Mouse (Mus musculus): ENCODE data around the gene Parp8. TPM values are rescaled to one million over a fixed set of nuclear protein-coding genes. Genes with fewer than 3 reads are reported as not detected.

The Parp8 gene
- polyA plus RNA-seq, 1 experiment from 2014 or later = 19.7 TPM

GRCm38 (mm10) chr13:116958776-116959589 lies 66.4 kb downstream of the Parp8 start:
- H3K9me3 ChIP-seq (ENCODE audit: control insufficient read depth, low read length) = no peaks in the 10 kb centered on the region
- no peak for ATAC-seq (ENCODE audit: low FRiP score, low TSS enrichment)

GRCm38 (mm10) chr13:116957577-116957976 lies 67.8 kb downstream of the Parp8 start:
- H3K9ac ChIP-seq (ENCODE audit: low read depth, low read length) = no peak overlapping the region
- no peaks in the 10 kb centered on the region for H3K9me3 ChIP-seq (ENCODE audit: control insufficient read depth, low read length)
- no peaks in the 10 kb centered on the region for H3K27me3 ChIP-seq (ENCODE audit: control insufficient read depth, insufficient read depth, low read length)
- no peak overlapping the region for H3K4me3 ChIP-seq (ENCODE audit: low read length)
- no peak for ATAC-seq (ENCODE audit: low FRiP score, low TSS enrichment)
- WGBS = 84% methylated on average over 3 of the region's 3 CpGs
- H3K4me1 ChIP-seq (ENCODE audit: control insufficient read depth, insufficient read depth, low read length) = peaks cover 8% of the 10 kb centered on the region; the same call in 1 of the 2 replicates
- H3K36me3 ChIP-seq (ENCODE audit: control insufficient read depth, insufficient read depth, low read length) = no peaks in the 10 kb centered on the region
- H3K27ac ChIP-seq (ENCODE audit: low read depth, low read length) = no peak overlapping the region
- no peak overlapping the region for H3K4me2 ChIP-seq (replicated peaks; ENCODE audit: low read depth, low read length)

More at GRCm38 (mm10) chr13:116958776-116959589, 66.4 kb downstream of the Parp8 start:
- no peaks in the 10 kb centered on the region for H3K36me3 ChIP-seq (ENCODE audit: control insufficient read depth, insufficient read depth, low read length)
- H3K4me2 ChIP-seq (replicated peaks; ENCODE audit: low read depth, low read length) = no peak overlapping the region
- H3K4me3 ChIP-seq (ENCODE audit: low read length) = no peak overlapping the region
- WGBS = 77% methylated on average over 7 of the region's 7 CpGs
- H3K27me3 ChIP-seq (ENCODE audit: control insufficient read depth, insufficient read depth, low read length) = no peaks in the 10 kb centered on the region
- peaks cover 20% of the 10 kb centered on the region for H3K4me1 ChIP-seq (ENCODE audit: control insufficient read depth, insufficient read depth, low read length)
- no peak overlapping the region for H3K9ac ChIP-seq (ENCODE audit: low read depth, low read length)
- H3K27ac ChIP-seq (ENCODE audit: low read depth, low read length) = no peak overlapping the region

GRCm38 (mm10) chr13:116951336-116951735 lies 74.0 kb downstream of the Parp8 start:
- Histone ChIP-seq H3K27me3 (ENCODE audit: control insufficient read depth, insufficient read depth, low read length) (no peaks in the 10 kb centered on the region), H3K27ac (ENCODE audit: low read depth, low read length) (no peak overlapping the region), H3K36me3 (ENCODE audit: control insufficient read depth, insufficient read depth, low read length) (no peaks in the 10 kb centered on the region), H3K4me2 (replicated peaks; ENCODE audit: low read depth, low read length) (no peak overlapping the region), H3K4me1 (ENCODE audit: control insufficient read depth, insufficient read depth, low read length) (peaks cover 19% of the 10 kb centered on the region), H3K9me3 (ENCODE audit: control insufficient read depth, low read length) (no peaks in the 10 kb centered on the region), H3K9ac (ENCODE audit: low read depth, low read length) (no peak overlapping the region), H3K4me3 (ENCODE audit: low read length) (no peak overlapping the region)
- 96% methylated on average over 3 of the region's 3 CpGs for WGBS
- no peak for ATAC-seq (ENCODE audit: low FRiP score, low TSS enrichment)

- Histone ChIP-seq H3K4me3 (ENCODE audit: low read length) (no peak overlapping the region), H3K9me3 (ENCODE audit: control insufficient read depth, low read length) (no peaks in the 10 kb centered on the region), H3K9ac (ENCODE audit: low read depth, low read length) (no peak overlapping the region), H3K4me2 (replicated peaks; ENCODE audit: low read depth, low read length) (no peak overlapping the region), H3K27me3 (ENCODE audit: control insufficient read depth, insufficient read depth, low read length) (no peaks in the 10 kb centered on the region), H3K36me3 (ENCODE audit: control insufficient read depth, insufficient read depth, low read length) (no peaks in the 10 kb centered on the region), H3K4me1 (ENCODE audit: control insufficient read depth, insufficient read depth, low read length) (peaks cover 19% of the 10 kb centered on the region), H3K27ac (ENCODE audit: low read depth, low read length) (no peak overlapping the region)
- ATAC-seq (ENCODE audit: low FRiP score, low TSS enrichment) = peak; percentile 18; the same call in 1 of the 2 replicates
- 72% methylated on average over 4 of the region's 4 CpGs for WGBS
Observed at GRCm38 (mm10) chr13:116949527-116949926, 75.8 kb downstream of the Parp8 start.

- Histone ChIP-seq H3K27me3 (ENCODE audit: control insufficient read depth, insufficient read depth, low read length) (no peaks in the 10 kb centered on the region), H3K9ac (ENCODE audit: low read depth, low read length) (no peak overlapping the region), H3K27ac (ENCODE audit: low read depth, low read length) (no peak overlapping the region; the same call in 1 of the 2 replicates), H3K4me3 (ENCODE audit: low read length) (no peak overlapping the region), H3K9me3 (ENCODE audit: control insufficient read depth, low read length) (no peaks in the 10 kb centered on the region), H3K36me3 (ENCODE audit: control insufficient read depth, insufficient read depth, low read length) (no peaks in the 10 kb centered on the region), H3K4me2 (replicated peaks; ENCODE audit: low read depth, low read length) (no peak overlapping the region), H3K4me1 (ENCODE audit: control insufficient read depth, insufficient read depth, low read length) (peaks cover 19% of the 10 kb centered on the region)
- 86% methylated on average over 6 of the region's 6 CpGs for WGBS
- ATAC-seq (ENCODE audit: low FRiP score, low TSS enrichment) = no peak
Observed at GRCm38 (mm10) chr13:116949056-116949455, 76.3 kb downstream of the Parp8 start.

- Histone ChIP-seq H3K27me3 (ENCODE audit: control insufficient read depth, insufficient read depth, low read length) (no peaks in the 10 kb centered on the region), H3K4me1 (ENCODE audit: control insufficient read depth, insufficient read depth, low read length) (peaks cover 19% of the 10 kb centered on the region), H3K36me3 (ENCODE audit: control insufficient read depth, insufficient read depth, low read length) (no peaks in the 10 kb centered on the region), H3K4me3 (ENCODE audit: low read length) (no peak overlapping the region), H3K4me2 (replicated peaks; ENCODE audit: low read depth, low read length) (no peak overlapping the region), H3K9ac (ENCODE audit: low read depth, low read length) (no peak overlapping the region), H3K9me3 (ENCODE audit: control insufficient read depth, low read length) (no peaks in the 10 kb centered on the region), H3K27ac (ENCODE audit: low read depth, low read length) (peak overlapping the region; percentile 75)
- ATAC-seq (ENCODE audit: low FRiP score, low TSS enrichment) = no peak
- WGBS = 56% methylated on average over 5 of the region's 5 CpGs
Observed at GRCm38 (mm10) chr13:116948299-116948659, 77.1 kb downstream of the Parp8 start.

GRCm38 (mm10) chr13:116947611-116948298 lies 77.6 kb downstream of the Parp8 start:
- Histone ChIP-seq H3K9me3 (ENCODE audit: control insufficient read depth, low read length) (no peaks in the 10 kb centered on the region), H3K27ac (ENCODE audit: low read depth, low read length) (peak overlapping the region; percentile 75), H3K4me3 (ENCODE audit: low read length) (no peak overlapping the region), H3K4me2 (replicated peaks; ENCODE audit: low read depth, low read length) (no peak overlapping the region), H3K9ac (ENCODE audit: low read depth, low read length) (no peak overlapping the region), H3K27me3 (ENCODE audit: control insufficient read depth, insufficient read depth, low read length) (no peaks in the 10 kb centered on the region), H3K4me1 (ENCODE audit: control insufficient read depth, insufficient read depth, low read length) (peaks cover 20% of the 10 kb centered on the region), H3K36me3 (ENCODE audit: control insufficient read depth, insufficient read depth, low read length) (no peaks in the 10 kb centered on the region)
- ATAC-seq (ENCODE audit: low FRiP score, low TSS enrichment) = peak; percentile 88
- WGBS = 32% methylated on average over 9 of the region's 9 CpGs

- Histone ChIP-seq H3K4me3 (ENCODE audit: low read length) (no peak overlapping the region), H3K9me3 (ENCODE audit: control insufficient read depth, low read length) (no peaks in the 10 kb centered on the region), H3K27me3 (ENCODE audit: control insufficient read depth, insufficient read depth, low read length) (no peaks in the 10 kb centered on the region), H3K27ac (ENCODE audit: low read depth, low read length) (0 out of 2 replicates have a peak overlapping the region, but pooled peaks have one; percentile 24), H3K4me1 (ENCODE audit: control insufficient read depth, insufficient read depth, low read length) (peaks cover 30% of the 10 kb centered on the region), H3K4me2 (replicated peaks; ENCODE audit: low read depth, low read length) (no peak overlapping the region), H3K36me3 (ENCODE audit: control insufficient read depth, insufficient read depth, low read length) (no peaks in the 10 kb centered on the region), H3K9ac (ENCODE audit: low read depth, low read length) (no peak overlapping the region)
- ATAC-seq (ENCODE audit: low FRiP score, low TSS enrichment) = no peak
- 81% methylated on average over 4 of the region's 4 CpGs for WGBS
Observed at GRCm38 (mm10) chr13:116946566-116946965, 78.8 kb downstream of the Parp8 start.
